Mouse (Mus musculus) liver, postnatal 0 days (tissue): ENCODE data around the gene Fam71b.

Experiments
- CTCF ChIP-seq: sonication (generic); IDR thresholded peaks from 2 replicates; pipeline ENCODE4 v1.5.1; 2016; ENCODE audit warnings: antibody characterized with exemption, low read depth
- EP300 ChIP-seq: IDR thresholded peaks from 2 replicates; pipeline ENCODE4 v1.6.1; 2016; ENCODE audit warnings: antibody characterized with exemption, low read depth, mild to moderate bottlenecking

- TF ChIP-seq EP300, result no peak
- no peak for TF ChIP-seq CTCF
Observed at GRCm38 (mm10) chr11:46384925-46385324, 11.4 kb upstream of the Fam71b start.
